Mouse (Mus musculus) hematopoietic multipotent progenitor cell, adult 10-12 weeks (in vitro differentiated cells): ENCODE measurements around the gene Olfr441. TPM values are rescaled to one million over a fixed set of nuclear protein-coding genes. Genes with fewer than 3 reads are reported as not detected.

Experiments used
- polyA plus RNA-seq: library from polyadenylated mRNA; stranded (reverse); fragments of >175 nt; gene quantifications from 2 replicates; pipeline ENCODE4 v1.2.3, GENCODE M21; 2012; ENCODE audit warnings: low replicate concordance

Gene Olfr441
- polyA plus RNA-seq: not detected in 2 replicates

GRCm38 (mm10) chr6:43106069-43106468 is at the start of gene Olfr441:
TSS of gene Olfr441 (plus strand) at chr6:43106369.

GRCm38 (mm10) chr6:43146267-43146666 is 40.1 kb downstream of the Olfr441 start, which contains the start of gene Olfr237-ps1:
TSS of gene Olfr237-ps1 (plus strand) at chr6:43146567.

DNA sequence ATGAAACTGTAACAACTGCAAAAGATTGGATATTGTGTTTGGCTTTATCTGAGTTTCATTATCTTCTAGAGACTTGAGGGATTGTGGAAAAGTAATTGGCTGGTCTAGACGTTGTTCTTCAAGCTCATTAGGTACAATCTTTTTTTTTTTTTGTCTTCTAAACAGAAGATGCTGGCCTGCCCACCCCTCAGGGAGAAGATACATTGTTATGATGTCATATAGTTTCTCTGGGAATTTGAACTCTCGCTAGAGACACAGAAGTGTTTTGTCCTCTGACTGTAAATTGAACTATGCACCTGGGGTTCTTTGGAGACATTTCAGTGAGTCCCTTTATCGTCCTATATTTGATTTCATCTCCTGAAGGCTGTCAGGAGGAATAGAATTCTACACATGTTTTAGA is 56.8 kb downstream of the Olfr441 start, which contains the start of gene Olfr437:
Olfr437 (plus strand) TSS at position 301 of the 400 bp plus-strand sequence.

Other genes with a start within 250 kb of the Olfr441 start
- gene Olfr448, start 215.9 kb upstream of the Olfr441 start, polyA plus RNA-seq: not detected in 2 replicates
- gene Olfr447, start 197.5 kb upstream of the Olfr441 start, polyA plus RNA-seq: not detected in 2 replicates
- gene Olfr446, start 185.0 kb upstream of the Olfr441 start, polyA plus RNA-seq: not detected in 2 replicates
- not detected in 2 replicates for gene Olfr444, start 157.3 kb upstream of the Olfr441 start, polyA plus RNA-seq
- gene Olfr237-ps1, start 40.2 kb downstream of the Olfr441 start, polyA plus RNA-seq: not detected in 2 replicates
- not detected in 2 replicates for gene Olfr437, start 56.9 kb downstream of the Olfr441 start, polyA plus RNA-seq
- gene Olfr13, start 65.8 kb downstream of the Olfr441 start, polyA plus RNA-seq: not detected in 2 replicates
- gene Olfr435, start 90.8 kb downstream of the Olfr441 start, polyA plus RNA-seq: not detected in 2 replicates
- gene Olfr434, start 106.7 kb downstream of the Olfr441 start, polyA plus RNA-seq: not detected in 2 replicates
- not detected in 2 replicates for gene Olfr47, start 125.2 kb downstream of the Olfr441 start, polyA plus RNA-seq
- 0.17 and 0.29 TPM in 2 replicates for gene Arhgef5, start 159.2 kb downstream of the Olfr441 start, polyA plus RNA-seq
- not detected in 2 replicates for gene Nobox, start 203.2 kb downstream of the Olfr441 start, polyA plus RNA-seq